Mouse (Mus musculus) heart, adult 2 months (tissue): ENCODE measurements around the gene Fam210b.

Experiments
- CTCF ChIP-seq: fragments of 200-600 bp; IDR thresholded peaks from 2 replicates; pipeline ENCODE4 v1.8.1; 2022; ENCODE audit warnings: antibody characterized with exemption, mild to moderate bottlenecking, moderate library complexity
- POLR2A ChIP-seq: fragments of 200-500 bp; IDR thresholded peaks from 2 replicates; pipeline ENCODE4 v1.6.1; 2011; ENCODE audit warnings: mild to moderate bottlenecking, low read depth, low read length, control low read depth; ENCODE audit not compliant: insufficient read depth

DNA sequence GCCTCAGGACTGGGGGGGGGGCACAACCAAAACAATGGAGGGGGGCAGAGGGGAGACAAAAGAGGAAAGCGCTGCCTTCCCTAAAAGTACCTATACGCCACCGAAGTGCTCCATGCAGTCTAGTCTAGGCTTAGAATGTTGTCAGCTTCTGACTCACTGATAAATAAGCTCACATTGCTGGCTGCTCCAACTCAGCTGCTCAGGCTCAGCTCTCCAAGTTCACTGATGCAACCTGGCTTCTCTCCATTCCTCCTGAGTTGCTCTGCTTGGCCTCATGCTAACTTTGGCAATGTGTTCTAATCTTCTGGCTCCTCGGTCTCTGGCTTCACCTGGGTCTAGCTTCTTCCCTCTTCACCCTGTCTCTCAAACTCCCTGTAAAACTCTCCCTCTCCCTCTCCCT lies 31.2 kb downstream of the Fam210b start:
- TF ChIP-seq POLR2A, result no peak
- TF ChIP-seq CTCF, result no peak
